Mouse (Mus musculus) stomach, embryonic 14.5 days (tissue): ENCODE data around the gene Elmsan1. TPM values are rescaled to one million over a fixed set of nuclear protein-coding genes. Genes with fewer than 3 reads are reported as not detected.

ENCODE experiments used
- ATAC-seq: fragments of 200-750 bp; cut with Nextera tagmentation; 2 replicates; pipeline ENCODE4 v1.8.0; 2017; ENCODE audit warnings: low read depth, moderate TSS enrichment; ENCODE audit not compliant: insufficient number of reproducible peaks, insufficient read depth, low FRiP score
- H3K27ac ChIP-seq: fragments of 300-500 bp; sonication (generic); 2 replicates; pipeline ENCODE4 v1.5.1; 2014; ENCODE audit warnings: mild to moderate bottlenecking, low read length, moderate library complexity, mixed read lengths
- H3K27me3 ChIP-seq: fragments of 300-500 bp; sonication (generic); 2 replicates; pipeline ENCODE4 v1.6.1; 2014; ENCODE audit warnings: low read length, control low read depth, mixed read lengths; ENCODE audit not compliant: control insufficient read depth, insufficient read depth
- H3K36me3 ChIP-seq: fragments of 300-500 bp; sonication (generic); 2 replicates; pipeline ENCODE4 v1.6.1; 2014; ENCODE audit warnings: mild to moderate bottlenecking, control low read depth, low read length, moderate library complexity, mixed read lengths; ENCODE audit not compliant: control insufficient read depth, insufficient read depth
- H3K4me1 ChIP-seq: fragments of 300-500 bp; sonication (generic); 2 replicates; pipeline ENCODE4 v1.6.1; 2014; ENCODE audit warnings: low read length, control low read depth, mixed read lengths; ENCODE audit not compliant: control insufficient read depth, insufficient read depth
- H3K4me2 ChIP-seq: fragments of 300-500 bp; sonication (generic); replicated peaks from 2 replicates; pipeline ENCODE4 v1.6.1; 2014; ENCODE audit warnings: low read depth, low read length, control low read depth
- H3K4me3 ChIP-seq: fragments of 300-500 bp; sonication (generic); 2 replicates; pipeline ENCODE4 v1.5.1; 2014; ENCODE audit warnings: low read depth, low read length, control low read depth
- H3K9ac ChIP-seq: fragments of 300-500 bp; sonication (generic); replicated peaks from 2 replicates; pipeline ENCODE4 v1.6.1; 2014; ENCODE audit warnings: low read depth, mild to moderate bottlenecking, control low read depth, low read length, moderate library complexity, mixed read lengths
- H3K9me3 ChIP-seq: fragments of 300-500 bp; sonication (generic); 2 replicates; pipeline ENCODE4 v1.6.1; 2016; ENCODE audit warnings: low read depth, low read length, control low read depth; ENCODE audit not compliant: control insufficient read depth
- WGBS: fragments of 180-500 bp; shearing (Covaris S2); extraction: QIAGEN DNeasy Blood & Tissue Kit; methylation state at CpG from one replicate; pipeline ENCODE4 v1.1.7; 2014; 5-methylcytosine and 5-hydroxymethylcytosine counted together
- polyA plus RNA-seq: library from polyadenylated mRNA; unstranded; fragments of >200 nt; fragmentation: Nextera tagmentation; extraction: Ambion mirVana; gene quantifications from 2 replicates; pipeline ENCODE4 v1.2.1, GENCODE M21; 2014

Elmsan1 gene
- polyA plus RNA-seq, 1 experiment from 2014 or later = 10.2 TPM

DNA sequence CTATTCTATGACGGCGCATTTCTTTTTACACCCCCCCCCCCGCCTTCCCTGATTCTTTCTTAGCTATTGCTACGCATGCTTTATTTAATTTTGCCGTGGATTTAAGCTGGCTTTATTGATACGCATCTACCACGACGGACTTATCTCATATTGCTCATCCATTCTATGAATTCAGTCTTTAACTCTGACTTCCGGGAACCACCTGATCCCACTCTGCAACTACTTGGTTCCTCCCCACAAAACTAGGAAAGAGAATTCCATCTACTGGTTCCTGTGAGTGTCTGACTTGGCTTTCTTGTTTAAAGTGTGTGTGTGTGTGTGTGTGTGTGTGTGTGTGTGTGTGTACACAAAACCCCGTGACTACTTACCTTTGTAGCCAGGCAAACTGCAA is 70.1 kb downstream of the Elmsan1 start:
- Histone ChIP-seq H3K4me3 (peak overlapping the region; percentile 36), H3K36me3 (peaks cover 15% of the 10 kb centered on the region), H3K9me3 (no peaks in the 10 kb centered on the region), H3K9ac (no peak overlapping the region), H3K27me3 (no peaks in the 10 kb centered on the region), H3K4me2 (peak overlapping the region; percentile 70), H3K27ac (no peak overlapping the region), H3K4me1 (peaks cover 6% of the 10 kb centered on the region; the same call in 1 of the 2 replicates)
- WGBS = 13% methylated on average over 10 of the region's 10 CpGs
- ATAC-seq = no peak

DNA sequence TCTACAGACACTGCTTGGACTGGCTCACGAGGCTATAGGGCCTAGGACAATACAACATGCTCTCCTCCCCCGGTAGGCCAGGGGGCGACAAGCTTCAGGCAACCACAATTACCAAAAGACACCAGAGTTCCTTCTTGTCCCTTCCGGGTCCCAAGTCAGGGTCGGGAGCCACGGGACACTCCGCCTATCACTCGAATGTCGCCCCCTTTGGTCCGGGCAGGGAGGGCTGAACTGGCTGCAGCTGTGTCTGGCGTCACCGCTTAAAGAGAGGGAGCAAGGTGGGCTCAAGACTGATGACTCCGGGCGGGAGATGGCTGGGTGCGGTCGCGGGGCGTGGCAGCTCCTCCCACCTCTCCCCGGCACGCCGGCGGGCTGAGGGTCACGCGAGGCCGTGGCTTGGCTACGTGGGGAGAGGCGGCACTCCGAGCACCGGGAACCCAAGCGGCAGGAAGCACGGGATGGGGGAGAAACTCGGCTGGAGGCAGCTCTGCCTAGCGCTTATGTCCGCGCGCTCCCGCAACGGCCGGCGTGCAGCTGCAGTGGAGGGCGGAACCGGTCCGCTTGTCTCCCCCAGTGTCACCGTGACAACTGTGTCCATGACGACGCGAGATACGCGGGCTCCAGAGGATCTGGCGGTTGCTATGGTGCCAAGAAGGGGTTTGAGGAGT is 70.6 kb downstream of the Elmsan1 start, which contains the start of gene Pnma1:
Gene Pnma1 (minus strand): TSS at position 536 of the 668 bp plus-strand sequence.
- H3K27ac ChIP-seq = no peak within 1 kb of the TSS
- no peaks in the 10 kb centered on the region for H3K27me3 ChIP-seq
- peak within 1 kb of the TSS; percentile 70 for H3K4me2 ChIP-seq
- peak; percentile 74 for ATAC-seq
- H3K9ac ChIP-seq = peak within 1 kb of the TSS; percentile 23; the same call in 1 of the 2 replicates
- H3K36me3 ChIP-seq = peaks cover 11% of the 10 kb centered on the region
- H3K4me3 ChIP-seq = peak within 1 kb of the TSS; percentile 36
- WGBS = 2% methylated on average over 43 of the region's 50 CpGs
- H3K9me3 ChIP-seq = no peaks in the 10 kb centered on the region
- peaks cover 6% of the 10 kb centered on the region; the same call in 1 of the 2 replicates for H3K4me1 ChIP-seq

DNA sequence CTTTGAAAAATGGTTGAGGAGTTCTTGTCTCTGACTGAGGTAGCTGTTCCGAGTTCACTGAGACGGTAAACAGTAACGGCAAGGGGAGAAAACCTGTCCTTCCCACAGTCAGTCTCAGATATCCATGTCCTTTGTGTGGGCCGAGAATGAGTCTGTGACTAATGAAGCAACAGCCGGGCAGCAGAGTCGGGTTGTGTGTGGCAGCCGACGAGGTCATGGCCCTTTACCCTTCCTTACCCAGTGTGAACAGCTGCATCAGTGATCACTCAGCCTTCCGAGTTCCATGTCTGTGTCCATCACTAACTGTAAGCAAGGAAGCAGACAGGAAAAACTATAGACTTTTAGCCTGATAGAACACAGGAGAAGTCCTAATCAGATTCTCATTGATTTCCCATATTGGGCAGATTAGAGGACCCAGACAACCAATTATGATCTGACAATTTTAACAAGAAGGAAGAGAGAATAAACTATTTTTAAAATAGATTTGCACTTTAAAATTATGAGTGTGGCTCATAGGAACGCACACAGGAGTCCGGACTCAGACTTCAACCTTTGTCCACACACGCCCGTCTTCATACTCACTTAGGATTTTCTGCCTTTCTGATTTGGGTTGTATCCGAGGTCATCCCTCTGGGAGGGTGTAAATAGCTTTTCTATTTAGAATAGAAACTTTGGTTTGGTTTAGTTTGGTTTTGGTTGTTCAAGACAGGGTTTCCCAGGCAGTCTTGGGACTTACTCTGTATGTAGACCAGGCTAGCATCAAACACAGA is 76.2 kb downstream of the Elmsan1 start:
- Histone ChIP-seq H3K9ac (no peak overlapping the region), H3K4me1 (no peaks in the 10 kb centered on the region), H3K27ac (no peak overlapping the region), H3K4me2 (no peak overlapping the region), H3K9me3 (no peaks in the 10 kb centered on the region), H3K4me3 (no peak overlapping the region), H3K36me3 (peaks cover 2% of the 10 kb centered on the region; the same call in 1 of the 2 replicates), H3K27me3 (no peaks in the 10 kb centered on the region)
- 45% methylated on average over 14 of the region's 14 CpGs for WGBS
- no peak for ATAC-seq

DNA sequence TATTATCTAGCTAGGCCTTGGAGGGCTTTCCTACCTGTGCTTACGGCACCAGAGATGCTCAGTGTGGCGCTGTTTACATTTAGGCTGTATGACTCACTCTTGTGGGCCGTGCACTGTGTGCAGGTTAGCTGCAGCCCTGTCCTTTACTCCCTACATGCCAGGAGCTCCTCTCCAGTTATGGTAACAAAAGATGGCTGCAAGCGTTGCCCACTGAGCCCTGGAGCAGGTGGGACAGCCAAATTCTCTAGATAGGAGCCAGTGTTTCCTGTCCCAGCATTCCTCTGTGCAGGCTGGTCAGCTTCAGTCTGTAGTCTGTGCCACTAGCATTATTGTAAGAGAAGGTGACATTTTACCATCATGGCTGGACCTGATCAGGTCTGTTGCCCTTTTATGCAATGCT is 77.4 kb downstream of the Elmsan1 start:
- Histone ChIP-seq H3K4me2 (no peak overlapping the region), H3K27ac (no peak overlapping the region), H3K4me1 (no peaks in the 10 kb centered on the region), H3K36me3 (peaks cover 7% of the 10 kb centered on the region; the same call in 1 of the 2 replicates), H3K9ac (no peak overlapping the region), H3K27me3 (no peaks in the 10 kb centered on the region), H3K4me3 (no peak overlapping the region), H3K9me3 (no peaks in the 10 kb centered on the region)
- no peak for ATAC-seq
- 68% methylated on average over 4 of the region's 4 CpGs for WGBS

DNA sequence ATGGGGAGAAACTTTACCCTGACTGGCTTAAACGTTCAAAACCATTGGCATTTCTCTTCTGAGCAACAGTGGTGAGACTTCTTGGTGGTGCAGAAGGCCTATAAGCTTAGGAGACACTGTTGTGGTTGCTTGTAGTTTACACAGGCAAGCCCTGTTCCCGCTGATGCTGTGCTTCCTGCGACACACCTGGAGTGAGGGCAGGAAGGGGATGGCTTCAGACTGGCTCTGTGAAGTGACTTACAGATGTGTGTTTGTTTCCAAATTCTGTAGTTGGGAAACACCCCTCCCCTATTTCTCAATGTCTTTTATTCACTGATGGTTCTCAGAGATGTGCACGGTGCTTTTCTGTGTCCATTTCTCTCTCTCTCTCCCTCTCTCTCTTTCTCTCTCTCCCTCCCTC is 78.5 kb downstream of the Elmsan1 start:
- Histone ChIP-seq H3K9ac (no peak overlapping the region), H3K4me2 (no peak overlapping the region), H3K27me3 (no peaks in the 10 kb centered on the region), H3K4me1 (no peaks in the 10 kb centered on the region), H3K27ac (no peak overlapping the region), H3K36me3 (peaks cover 7% of the 10 kb centered on the region; the same call in 1 of the 2 replicates), H3K4me3 (no peak overlapping the region), H3K9me3 (no peaks in the 10 kb centered on the region)
- WGBS = 69% methylated on average over 4 of the region's 4 CpGs
- ATAC-seq = no peak

DNA sequence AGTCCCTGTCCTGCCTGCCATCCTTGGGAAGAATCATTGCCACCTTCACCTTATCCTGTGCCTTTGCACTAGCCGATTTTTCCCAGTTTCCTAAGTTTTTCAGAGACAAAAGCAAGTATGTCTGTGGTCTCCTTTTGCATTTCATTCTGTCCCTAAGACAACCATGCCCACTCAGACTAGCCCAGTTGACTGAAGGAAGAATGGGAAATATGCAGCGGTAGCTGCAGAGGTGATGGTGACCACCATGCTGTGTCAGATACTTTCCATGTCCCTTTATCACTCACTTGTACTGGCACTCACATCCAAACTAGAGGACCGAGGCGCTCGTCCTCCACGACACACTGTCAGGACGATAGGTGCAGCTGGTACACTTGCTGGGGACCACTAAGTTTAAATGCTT is 81.5 kb downstream of the Elmsan1 start:
- no peak for ATAC-seq
- Histone ChIP-seq H3K27ac (no peak overlapping the region), H3K9me3 (no peaks in the 10 kb centered on the region), H3K9ac (no peak overlapping the region), H3K4me1 (no peaks in the 10 kb centered on the region), H3K27me3 (no peaks in the 10 kb centered on the region), H3K4me3 (no peak overlapping the region), H3K4me2 (no peak overlapping the region), H3K36me3 (peaks cover 7% of the 10 kb centered on the region; the same call in 1 of the 2 replicates)
- WGBS = 92% methylated on average over 7 of the region's 7 CpGs

DNA sequence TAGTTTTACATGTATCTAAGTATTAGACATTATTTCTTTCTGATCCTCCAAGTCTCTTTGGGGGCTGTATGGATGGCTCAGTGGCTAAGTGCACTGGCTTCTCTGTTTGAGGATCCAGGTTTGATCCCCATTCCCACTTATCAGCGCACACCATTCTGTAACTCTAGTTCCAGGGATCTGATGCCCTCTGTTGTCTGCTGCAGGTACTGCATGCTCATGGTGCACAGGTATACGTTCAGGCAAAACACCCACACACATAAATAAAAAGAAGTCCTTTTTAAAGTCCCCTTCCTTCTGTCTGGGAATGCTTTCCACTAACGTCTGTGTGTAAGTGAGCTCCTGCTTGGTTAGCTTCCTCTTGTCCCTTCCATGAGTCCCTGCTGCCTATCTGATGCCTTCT is 86.4 kb downstream of the Elmsan1 start:
- H3K4me3 ChIP-seq = no peak overlapping the region
- no peak overlapping the region for H3K4me2 ChIP-seq
- WGBS = 59% methylated on average over 3 of the region's 3 CpGs
- H3K9me3 ChIP-seq = no peaks in the 10 kb centered on the region
- H3K36me3 ChIP-seq = peaks cover 4% of the 10 kb centered on the region; the same call in 1 of the 2 replicates
- ATAC-seq = no peak
- no peak overlapping the region for H3K27ac ChIP-seq
- no peaks in the 10 kb centered on the region for H3K4me1 ChIP-seq
- H3K9ac ChIP-seq = no peak overlapping the region
- H3K27me3 ChIP-seq = no peaks in the 10 kb centered on the region

DNA sequence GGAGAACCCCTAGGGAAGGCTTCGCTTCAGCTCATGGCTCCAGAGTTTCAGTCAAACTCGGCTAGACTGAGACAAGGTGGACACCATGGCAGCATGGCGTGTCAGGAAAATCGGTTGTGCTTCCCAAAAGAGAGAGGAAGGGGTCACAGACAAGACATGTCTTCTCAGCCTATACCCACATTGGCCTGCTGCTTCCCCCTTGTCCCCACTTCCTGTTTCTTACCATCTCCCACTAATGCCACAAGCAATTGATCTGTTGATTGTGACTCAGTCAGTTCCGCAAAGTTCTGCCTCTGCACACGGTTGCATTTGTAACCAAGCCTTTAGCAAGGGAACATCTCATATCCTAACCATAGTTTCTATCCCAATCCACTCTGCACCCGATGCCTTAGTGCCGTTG is 88.8 kb downstream of the Elmsan1 start:
- Histone ChIP-seq H3K9ac (no peak overlapping the region), H3K4me3 (no peak overlapping the region), H3K4me2 (no peak overlapping the region), H3K27ac (no peak overlapping the region), H3K9me3 (no peaks in the 10 kb centered on the region), H3K4me1 (no peaks in the 10 kb centered on the region), H3K27me3 (no peaks in the 10 kb centered on the region), H3K36me3 (no peaks in the 10 kb centered on the region; the same call in 1 of the 2 replicates)
- no peak for ATAC-seq
- 92% methylated on average over 8 of the region's 8 CpGs for WGBS
